Mouse (Mus musculus) thymus, postnatal 0 days (tissue): Measurements from ENCODE around the gene Ubac1. TPM values are rescaled to one million over a fixed set of nuclear protein-coding genes. Genes with fewer than 3 reads are reported as not detected.

Experiments used
- DNase-seq: peaks from one replicate; pipeline ENCODE4 v3.0.0-alpha.2; 2015; ENCODE audit warnings: low spot score
- polyA plus RNA-seq: library from polyadenylated mRNA; unstranded; fragments of >200 nt; fragmentation: Nextera tagmentation; extraction: Ambion mirVana; gene quantifications from 2 replicates; pipeline ENCODE4 v1.2.1, GENCODE M21; 2015

Ubac1 gene
- polyA plus RNA-seq, 1 experiment from 2014 or later, result 78.7 TPM

GRCm38 (mm10) chr2:26024138-26025075 lies 2.9 kb upstream of the Ubac1 start:
- DNase-seq, result peak; percentile 62

- DNase-seq, result no peak
Measured at GRCm38 (mm10) chr2:26022626-26023025, 1.1 kb upstream of the Ubac1 start.

- no peak for DNase-seq
Measured at GRCm38 (mm10) chr2:26022258-26022565, 665 bp upstream of the Ubac1 start.

- DNase-seq, result peak; percentile 53
Measured at GRCm38 (mm10) chr2:26020714-26021560, 610 bp downstream of the Ubac1 start.

GRCm38 (mm10) chr2:26019923-26020322 lies 1.6 kb downstream of the Ubac1 start:
- DNase-seq, result no peak

GRCm38 (mm10) chr2:26017326-26017725 lies 4.2 kb downstream of the Ubac1 start:
- no peak for DNase-seq

GRCm38 (mm10) chr2:26013674-26014073 lies 7.9 kb downstream of the Ubac1 start:
- no peak for DNase-seq

- DNase-seq, result no peak
Measured at GRCm38 (mm10) chr2:26011420-26011819, 10.1 kb downstream of the Ubac1 start.

- no peak for DNase-seq
Measured at GRCm38 (mm10) chr2:26002001-26002400, 19.5 kb downstream of the Ubac1 start.

- no peak for DNase-seq
Measured at GRCm38 (mm10) chr2:26001136-26001535, 20.4 kb downstream of the Ubac1 start.

- no peak for DNase-seq
Measured at GRCm38 (mm10) chr2:25997716-25998115, 23.8 kb downstream of the Ubac1 start.

- no peak for DNase-seq
Measured at GRCm38 (mm10) chr2:25994791-25995190, 26.8 kb downstream of the Ubac1 start.

GRCm38 (mm10) chr2:25992285-25992684 lies 29.3 kb downstream of the Ubac1 start:
- no peak for DNase-seq

- DNase-seq, result no peak
Measured at GRCm38 (mm10) chr2:25989651-25990050, 31.9 kb downstream of the Ubac1 start.

GRCm38 (mm10) chr2:25987817-25988216 lies 33.7 kb downstream of the Ubac1 start:
- no peak for DNase-seq

GRCm38 (mm10) chr2:25986601-25987000 lies 34.9 kb downstream of the Ubac1 start:
- DNase-seq, result no peak

GRCm38 (mm10) chr2:25983159-25983907 lies 38.2 kb downstream of the Ubac1 start, which contains the start of gene Camsap1:
Gene Camsap1, minus strand, starts transcription at chr2:25983282.
- DNase-seq, result peak; percentile 95

- peak; percentile 10 for DNase-seq
Measured at GRCm38 (mm10) chr2:25982426-25983091, 39.0 kb downstream of the Ubac1 start.

- peak; percentile 4 for DNase-seq
Measured at GRCm38 (mm10) chr2:25982052-25982425, 39.5 kb downstream of the Ubac1 start.

- DNase-seq, result no peak
Measured at GRCm38 (mm10) chr2:25978997-25979396, 42.5 kb downstream of the Ubac1 start.
